Mouse (Mus musculus) testis, adult 2 months (tissue): Measurements from ENCODE around the gene Endou. TPM values are rescaled to one million over a fixed set of nuclear protein-coding genes. Genes with fewer than 3 reads are reported as not detected.

Source experiments
- H3K27ac ChIP-seq: fragments of 200-500 bp; 2 replicates; pipeline ENCODE4 v1.5.1; 2012; ENCODE audit warnings: low read depth, low read length; ENCODE audit not compliant: control insufficient read depth, insufficient read depth
- H3K27me3 ChIP-seq: fragments of 200-500 bp; 2 replicates; pipeline ENCODE4 v1.6.1; 2012; ENCODE audit warnings: mild to moderate bottlenecking, low read length, moderate library complexity; ENCODE audit not compliant: control insufficient read depth, insufficient read depth
- H3K36me3 ChIP-seq: fragments of 200-500 bp; 2 replicates; pipeline ENCODE4 v1.6.1; 2012; ENCODE audit warnings: mild to moderate bottlenecking, low read length; ENCODE audit not compliant: control insufficient read depth, insufficient read depth
- H3K4me1 ChIP-seq: fragments of 200-500 bp; 2 replicates; pipeline ENCODE4 v1.6.1; 2012; ENCODE audit warnings: low read length; ENCODE audit not compliant: control insufficient read depth, insufficient read depth
- H3K4me3 ChIP-seq: fragments of 200-500 bp; 2 replicates; pipeline ENCODE4 v1.5.1; 2012; ENCODE audit warnings: low read depth, mild to moderate bottlenecking, low read length, moderate library complexity, mixed read lengths; ENCODE audit not compliant: control insufficient read depth
- CTCF ChIP-seq: fragments of 200-500 bp; IDR thresholded peaks from 2 replicates; pipeline ENCODE4 v1.5.1; 2012; ENCODE audit warnings: low read depth, mild to moderate bottlenecking, inconsistent platforms, low read length, moderate library complexity; ENCODE audit not compliant: control insufficient read depth, insufficient read depth, insufficient replicate concordance
- POLR2A ChIP-seq: fragments of 200-500 bp; IDR thresholded peaks from 2 replicates; pipeline ENCODE4 v1.6.1; 2012; ENCODE audit warnings: low read depth, mild to moderate bottlenecking, inconsistent platforms, low read length, moderate library complexity; ENCODE audit not compliant: control insufficient read depth
- polyA plus RNA-seq: library from polyadenylated mRNA; depleted of rRNA; stranded (reverse); fragments of >200 nt; gene quantifications from 2 replicates; pipeline ENCODE4 v1.2.3, GENCODE M21; 2012; rRNA removed

The Endou gene
- 0.89 and 1.1 TPM in 2 replicates for polyA plus RNA-seq

DNA sequence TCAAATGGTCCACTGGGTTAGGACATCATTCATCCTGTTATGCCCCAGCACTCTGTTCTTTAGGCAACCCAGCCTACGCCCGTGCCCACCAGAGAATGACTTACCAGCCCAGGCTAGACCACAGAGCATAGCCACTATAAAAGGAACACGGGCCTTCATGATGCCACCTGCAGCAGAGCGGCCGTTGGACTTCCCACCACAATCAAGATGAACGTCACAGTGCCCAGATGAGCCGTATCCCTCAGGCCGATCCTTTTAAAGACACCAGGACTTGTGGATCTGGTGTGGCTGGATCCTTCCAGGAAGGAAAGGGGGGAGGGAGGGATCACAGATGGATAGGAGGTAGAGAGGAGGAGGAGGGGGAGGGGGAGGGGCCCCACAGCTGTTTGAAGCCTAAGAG lies at the start of gene Endou:
Endou (minus strand) TSS at position 229 of the 400 bp plus-strand sequence.
- Histone ChIP-seq H3K27me3 (no peaks in the 10 kb centered on the region), H3K27ac (no peak within 1 kb of the TSS), H3K4me3 (no peak within 1 kb of the TSS), H3K4me1 (peaks cover 7% of the 10 kb centered on the region), H3K36me3 (no peaks in the 10 kb centered on the region)
- no peak for TF ChIP-seq CTCF

DNA sequence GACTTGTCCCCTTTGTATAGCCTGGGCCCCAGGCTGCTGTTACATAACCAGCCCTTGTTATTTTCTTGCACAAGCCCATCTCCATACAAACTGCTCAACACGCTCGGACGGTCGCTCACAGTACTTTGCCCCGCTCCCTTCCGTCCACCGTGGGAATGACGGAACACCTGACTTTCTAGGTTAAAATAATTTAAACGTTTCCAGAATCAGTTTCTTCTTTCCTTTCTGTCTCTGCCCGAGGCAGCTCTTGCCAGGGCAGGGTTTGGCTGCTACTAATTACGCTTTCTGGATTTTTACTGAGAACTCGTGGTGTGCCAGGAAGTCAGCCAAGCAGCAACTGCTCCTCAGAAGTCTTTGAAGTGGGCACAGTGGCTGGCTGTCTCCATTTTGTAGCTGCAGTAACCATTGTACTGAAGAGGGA lies 49.5 kb upstream of the Endou start:
- Histone ChIP-seq H3K4me3 (no peak overlapping the region), H3K36me3 (no peaks in the 10 kb centered on the region), H3K27ac (no peak overlapping the region; the same call in 1 of the 2 replicates), H3K27me3 (no peaks in the 10 kb centered on the region), H3K4me1 (peaks cover 4% of the 10 kb centered on the region)
- no peak for TF ChIP-seq CTCF
- TF ChIP-seq POLR2A = no peak

DNA sequence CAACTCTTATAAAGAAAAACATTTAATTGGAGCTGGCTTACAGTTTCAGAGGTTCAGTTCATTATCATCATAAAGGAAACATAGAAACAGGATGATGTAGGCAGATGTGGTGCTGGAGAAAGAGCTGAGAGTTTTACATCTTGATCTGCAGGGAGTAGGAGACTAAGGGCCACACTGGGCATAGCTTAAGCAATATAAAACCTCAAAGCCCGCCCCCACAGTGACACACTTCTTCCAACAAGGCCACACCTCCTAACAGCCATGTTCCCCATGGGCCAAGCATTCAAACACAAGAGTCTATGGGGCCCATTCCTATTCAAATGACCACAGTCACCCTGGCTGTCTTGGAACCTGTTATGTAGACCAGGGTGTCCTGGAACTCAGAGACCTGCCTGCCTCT lies 48.4 kb upstream of the Endou start:
- H3K36me3 ChIP-seq = no peaks in the 10 kb centered on the region
- no peak for TF ChIP-seq POLR2A
- TF ChIP-seq CTCF = no peak
- H3K4me1 ChIP-seq = no peaks in the 10 kb centered on the region; the same call in none of the 2 replicates
- no peaks in the 10 kb centered on the region for H3K27me3 ChIP-seq
- no peak overlapping the region for H3K27ac ChIP-seq
- H3K4me3 ChIP-seq = no peak overlapping the region

DNA sequence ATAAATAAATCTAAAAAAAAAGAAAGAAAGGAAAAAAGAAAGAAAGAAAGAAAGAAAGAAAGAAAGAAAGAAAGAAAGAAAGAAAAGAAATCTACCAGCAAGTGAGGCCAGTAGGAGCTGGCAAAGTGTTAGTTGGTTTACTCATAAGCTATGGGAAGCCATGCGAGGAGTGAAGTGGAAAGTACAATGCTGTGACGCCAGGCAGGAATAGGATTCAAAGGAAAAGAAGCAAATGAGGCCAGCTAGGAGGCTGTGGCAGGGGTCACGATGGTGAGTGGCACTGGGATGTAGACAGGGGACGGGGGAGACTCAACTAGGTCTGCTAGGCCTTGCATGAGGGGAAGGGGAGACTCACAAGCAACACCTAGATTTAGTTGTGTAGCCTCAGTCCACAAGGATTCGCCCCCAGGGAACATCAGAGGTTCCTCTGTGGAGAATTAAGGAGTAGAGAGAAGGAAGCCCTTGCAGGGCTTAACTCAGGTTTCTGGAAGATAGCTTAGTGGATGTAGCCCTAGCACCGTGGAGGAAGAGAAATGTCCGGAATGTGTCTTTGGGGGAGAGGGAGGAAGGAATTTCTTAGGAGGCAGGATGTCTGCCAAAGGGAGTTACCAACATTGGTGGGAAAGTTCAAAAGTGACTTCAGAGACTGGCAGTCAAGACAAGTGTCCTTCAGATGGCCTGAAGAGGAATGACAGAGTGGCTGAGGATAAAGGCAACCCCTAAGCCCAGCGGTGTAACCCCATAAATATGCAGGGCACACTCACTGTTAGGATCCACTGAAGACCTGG lies 47.4 kb upstream of the Endou start, which contains the start of gene Slc48a1:
Slc48a1 (plus strand) TSS at position 210 of the 788 bp plus-strand sequence.
- Histone ChIP-seq H3K4me3 (no peak within 1 kb of the TSS), H3K4me1 (no peaks in the 10 kb centered on the region; the same call in none of the 2 replicates), H3K36me3 (no peaks in the 10 kb centered on the region), H3K27me3 (no peaks in the 10 kb centered on the region), H3K27ac (no peak within 1 kb of the TSS)
- TF ChIP-seq POLR2A (no peak), CTCF (no peak)

DNA sequence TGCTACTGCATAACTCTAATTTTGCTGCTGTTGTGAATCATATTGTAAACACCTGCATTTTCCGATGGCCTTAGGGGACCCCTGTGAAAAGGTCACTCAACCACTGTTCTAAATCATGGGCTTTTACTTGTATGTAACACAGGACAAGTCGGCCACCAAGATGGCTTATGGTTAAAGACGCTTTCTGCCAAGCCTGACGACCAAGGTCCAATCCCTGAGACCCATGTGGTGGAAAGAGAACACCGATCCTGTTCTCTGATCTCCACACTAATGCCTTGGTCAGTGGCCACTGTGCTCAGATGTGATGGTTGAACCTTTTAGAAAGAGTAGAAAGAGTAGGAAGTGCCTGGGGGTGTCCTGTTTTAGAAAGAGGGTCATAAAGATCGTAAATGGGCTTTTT lies 45.8 kb upstream of the Endou start:
- TF ChIP-seq POLR2A (no peak), CTCF (no peak)
- Histone ChIP-seq H3K36me3 (no peaks in the 10 kb centered on the region), H3K4me1 (no peaks in the 10 kb centered on the region; the same call in 1 of the 2 replicates), H3K27ac (no peak overlapping the region), H3K27me3 (no peaks in the 10 kb centered on the region), H3K4me3 (no peak overlapping the region)

DNA sequence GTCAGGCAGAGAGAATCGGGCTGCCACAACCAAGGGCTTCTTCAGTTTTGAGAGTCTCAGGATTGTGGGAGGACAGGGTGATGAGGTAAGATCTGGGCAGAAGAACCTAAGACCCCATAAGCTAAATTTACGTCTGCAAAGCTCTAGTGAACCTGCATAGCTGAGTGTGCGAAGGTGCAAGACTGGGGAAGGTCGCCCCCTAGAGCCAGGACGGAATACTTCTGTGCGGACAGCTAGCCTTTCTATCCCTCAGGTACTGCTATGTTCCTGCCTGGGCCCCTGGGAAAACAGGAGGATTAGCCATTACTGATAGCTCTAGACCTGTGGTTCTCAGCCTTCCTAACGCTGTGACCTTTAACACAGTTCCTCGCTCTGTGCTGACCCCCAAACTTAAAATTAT lies 45.4 kb upstream of the Endou start:
- H3K27me3 ChIP-seq = no peaks in the 10 kb centered on the region
- no peaks in the 10 kb centered on the region; the same call in 1 of the 2 replicates for H3K4me1 ChIP-seq
- TF ChIP-seq POLR2A = no peak
- TF ChIP-seq CTCF = peak; percentile 80; the same call in 1 of the 2 replicates
- no peaks in the 10 kb centered on the region for H3K36me3 ChIP-seq
- H3K27ac ChIP-seq = no peak overlapping the region
- H3K4me3 ChIP-seq = no peak overlapping the region

DNA sequence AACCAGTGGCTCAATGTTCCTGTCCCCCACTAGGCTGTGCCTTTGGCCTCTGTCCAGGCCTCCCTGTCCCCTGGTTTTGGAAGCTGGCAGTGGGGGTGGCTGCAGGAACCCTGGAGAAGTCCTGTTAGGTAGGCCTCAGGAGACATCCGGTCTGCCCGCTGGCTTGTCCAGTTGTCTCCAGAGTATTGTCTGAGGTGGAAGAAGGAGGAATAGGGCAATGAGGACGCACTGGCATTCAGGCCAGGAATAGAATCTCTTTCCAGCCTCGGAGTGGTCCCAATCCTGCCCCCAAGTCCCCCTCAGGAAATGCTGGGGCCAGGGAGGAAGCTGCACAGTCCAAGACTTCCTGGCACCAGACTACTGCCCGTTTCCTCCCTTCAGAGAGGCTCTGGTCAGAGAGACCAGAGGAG lies 42.8 kb upstream of the Endou start:
- Histone ChIP-seq H3K27me3 (no peaks in the 10 kb centered on the region), H3K27ac (no peak overlapping the region)
- TF ChIP-seq CTCF = no peak
- TF ChIP-seq POLR2A = no peak

DNA sequence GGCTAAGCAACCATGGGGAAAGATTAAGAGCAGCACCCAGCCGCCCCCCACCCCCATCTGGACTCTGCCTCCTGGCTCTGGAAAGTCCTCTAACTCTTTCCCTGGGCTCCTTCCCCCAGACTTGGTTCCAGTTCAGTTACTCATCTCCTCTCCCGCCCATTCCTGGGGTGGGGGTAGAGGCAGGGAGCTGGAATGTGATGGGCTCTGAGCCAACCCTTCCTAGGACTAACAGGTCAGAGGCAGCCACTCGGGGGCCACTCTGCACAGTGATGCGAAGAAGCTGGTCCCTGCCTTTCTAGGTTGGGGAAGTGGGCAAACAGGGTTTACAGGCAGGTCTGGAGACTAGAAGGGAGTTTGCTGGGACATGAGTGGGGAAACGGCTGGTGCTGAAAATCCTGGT lies 42.0 kb upstream of the Endou start:
- no peaks in the 10 kb centered on the region for H3K4me1 ChIP-seq
- no peaks in the 10 kb centered on the region for H3K36me3 ChIP-seq
- TF ChIP-seq POLR2A (no peak), CTCF (no peak)
- no peak overlapping the region for H3K4me3 ChIP-seq
- no peak overlapping the region for H3K27ac ChIP-seq
- H3K27me3 ChIP-seq = no peaks in the 10 kb centered on the region

More for the DNA sequence above, 42.8 kb upstream of the Endou start:
- Histone ChIP-seq H3K4me3 (no peak overlapping the region), H3K4me1 (no peaks in the 10 kb centered on the region; the same call in 1 of the 2 replicates), H3K36me3 (no peaks in the 10 kb centered on the region)
